Mouse (Mus musculus) thymus, adult 2 months (tissue): ENCODE measurements around the gene Mllt6.

Source experiments
- CTCF ChIP-seq: fragments of 200-500 bp; IDR thresholded peaks from 2 replicates; pipeline ENCODE4 v1.5.1; 2012; ENCODE audit warnings: mild to moderate bottlenecking, control low read depth, low read length, moderate library complexity, borderline replicate concordance; ENCODE audit not compliant: control insufficient read depth, poor library complexity, insufficient read depth; ENCODE audit errors: extremely low read depth
- POLR2A ChIP-seq: fragments of 200-500 bp; IDR thresholded peaks from 2 replicates; pipeline ENCODE4 v1.6.1; 2012; ENCODE audit warnings: mild to moderate bottlenecking, low read length, control low read depth, moderate library complexity; ENCODE audit not compliant: control insufficient read depth, poor library complexity, insufficient read depth; ENCODE audit errors: extremely low read depth

DNA sequence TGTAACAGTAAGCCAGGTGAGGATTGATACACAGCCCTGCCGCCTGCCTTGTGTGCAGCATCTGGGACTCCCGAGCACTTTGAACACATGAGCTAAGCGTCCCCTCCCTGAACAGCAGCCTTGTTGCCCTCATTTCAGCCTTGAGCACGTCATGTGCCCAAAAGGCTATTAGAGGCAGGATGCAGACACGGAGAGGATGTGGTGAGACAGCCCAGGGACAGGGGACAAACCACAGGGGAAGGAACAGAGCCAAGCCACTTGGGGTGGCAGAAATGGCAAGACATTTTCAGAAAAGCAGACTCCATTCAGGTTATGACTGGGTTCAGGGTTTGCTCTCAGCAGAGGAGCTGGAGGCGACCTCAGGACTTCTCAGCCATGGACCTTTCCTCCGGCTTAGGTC is 65.1 kb downstream of the Mllt6 start:
- 0 out of 2 replicates have a peak, but pooled peaks have one; percentile 19 for TF ChIP-seq CTCF
- no peak for TF ChIP-seq POLR2A
